Mouse (Mus musculus) monocyte, adult 5-6 weeks (primary cell): Measurements from ENCODE around the gene Kcnj4. TPM values are rescaled to one million over a fixed set of nuclear protein-coding genes. Genes with fewer than 3 reads are reported as not detected.

Source experiments
- ATAC-seq: fragments of 153-309, 156-312 bp; replicated peaks from 2 replicates; pipeline ENCODE4 v1.8.0; 2017; ENCODE audit warnings: mild to moderate bottlenecking; ENCODE audit not compliant: low TSS enrichment, insufficient number of reproducible peaks, severe bottlenecking, poor library complexity, low FRiP score
- total RNA-seq: library from RNA; stranded (forward); fragments of 200-1000, 200-491, 200-594 nt; gene quantifications from 3 replicates; pipeline ENCODE4 v1.2.3, GENCODE M21; 2017

Gene Kcnj4
- total RNA-seq, 1 experiment from 2014 or later: not detected

GRCm38 (mm10) chr15:79516171-79517096, 11.4 kb upstream of the Kcnj4 start, which contains the start of gene Kdelr3:
Gene Kdelr3 (plus strand): TSS chr15:79516411.
- no peak for ATAC-seq

GRCm38 (mm10) chr15:79513940-79514339, 8.9 kb upstream of the Kcnj4 start:
- no peak for ATAC-seq

GRCm38 (mm10) chr15:79511553-79512320, 6.7 kb upstream of the Kcnj4 start:
- no peak for ATAC-seq

GRCm38 (mm10) chr15:79510425-79510824, 5.4 kb upstream of the Kcnj4 start:
- ATAC-seq: no peak

GRCm38 (mm10) chr15:79509998-79510397, 5.0 kb upstream of the Kcnj4 start:
- no peak for ATAC-seq

GRCm38 (mm10) chr15:79507055-79507828, 2.2 kb upstream of the Kcnj4 start:
- ATAC-seq: no peak

GRCm38 (mm10) chr15:79506460-79506859, 1.4 kb upstream of the Kcnj4 start:
- no peak for ATAC-seq

- no peak for ATAC-seq
These were observed 709 bp upstream of the Kcnj4 start for GRCm38 (mm10) chr15:79505616-79506283.

- no peak for ATAC-seq
These were observed 1.6 kb downstream of the Kcnj4 start for GRCm38 (mm10) chr15:79503438-79503837.

- no peak for ATAC-seq
These were observed 2.1 kb downstream of the Kcnj4 start for GRCm38 (mm10) chr15:79502891-79503341.

- ATAC-seq: no peak
These were observed 4.9 kb downstream of the Kcnj4 start for GRCm38 (mm10) chr15:79500110-79500509.

- ATAC-seq: no peak
These were observed 11.5 kb downstream of the Kcnj4 start for GRCm38 (mm10) chr15:79493527-79493926.

- ATAC-seq: no peak
These were observed 15.6 kb downstream of the Kcnj4 start for GRCm38 (mm10) chr15:79489463-79489862.

- ATAC-seq: no peak
These were observed 23.8 kb downstream of the Kcnj4 start for GRCm38 (mm10) chr15:79481181-79481688.

- ATAC-seq: no peak
These were observed 27.8 kb downstream of the Kcnj4 start for GRCm38 (mm10) chr15:79477227-79477626.

GRCm38 (mm10) chr15:79473638-79474355, 31.2 kb downstream of the Kcnj4 start:
- ATAC-seq: no peak

- no peak for ATAC-seq
These were observed 32.0 kb downstream of the Kcnj4 start for GRCm38 (mm10) chr15:79473042-79473441.

- no peak for ATAC-seq
These were observed 33.9 kb downstream of the Kcnj4 start for GRCm38 (mm10) chr15:79471095-79471494.
